Mouse (Mus musculus): ENCODE measurements around the gene Dnttip2. TPM values are rescaled to one million over a fixed set of nuclear protein-coding genes. Genes with fewer than 3 reads are reported as not detected.

Dnttip2 gene
- polyA plus RNA-seq, 1 experiment from 2014 or later: 104 TPM

- WGBS (ENCODE audit: missing documents): 93% methylated on average over 3 of the region's 5 CpGs
- H3K79me2 ChIP-seq (ENCODE audit: inconsistent target): no peaks in the 10 kb centered on the region
- no peak overlapping the region for H3K4me3 ChIP-seq (ENCODE audit: inconsistent target)
- no peak overlapping the region for H3K27ac ChIP-seq
- no peaks in the 10 kb centered on the region for H3K36me3 ChIP-seq (ENCODE audit: inconsistent target)
These were observed 22.8 kb downstream of the Dnttip2 start for GRCm38 (mm10) chr3:122296979-122297378.

- no peaks in the 10 kb centered on the region for H3K79me2 ChIP-seq (ENCODE audit: inconsistent target)
- 42% methylated on average over 9 of the region's 9 CpGs for WGBS (ENCODE audit: missing documents)
- H3K27ac ChIP-seq: peak overlapping the region; percentile 87
- no peaks in the 10 kb centered on the region for H3K36me3 ChIP-seq (ENCODE audit: inconsistent target)
- no peak overlapping the region for H3K4me3 ChIP-seq (ENCODE audit: inconsistent target)
These were observed 27.1 kb downstream of the Dnttip2 start for GRCm38 (mm10) chr3:122300983-122301919.

DNA sequence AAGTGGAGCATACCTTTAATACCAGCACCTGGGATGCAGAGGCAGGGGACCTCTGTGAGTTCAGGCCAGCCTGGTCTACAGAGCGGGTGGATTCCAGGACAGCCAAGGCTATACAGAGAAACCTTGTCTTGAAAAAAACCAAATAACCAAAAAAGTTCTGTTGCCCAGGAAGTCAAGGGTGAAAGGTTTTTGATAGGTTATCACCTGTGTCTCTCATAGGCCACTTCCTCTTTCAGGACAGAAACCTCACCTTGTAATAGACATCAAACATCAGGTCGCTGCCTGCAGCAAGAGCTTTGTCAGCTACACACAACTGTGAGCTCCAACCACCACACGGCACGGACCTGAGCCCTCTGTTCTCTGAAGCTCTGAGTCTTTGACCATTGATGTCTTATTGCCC lies 30.4 kb downstream of the Dnttip2 start:
- Histone ChIP-seq H3K36me3 (ENCODE audit: inconsistent target) (no peaks in the 10 kb centered on the region), H3K4me3 (ENCODE audit: inconsistent target) (no peak overlapping the region), H3K79me2 (ENCODE audit: inconsistent target) (no peaks in the 10 kb centered on the region), H3K27ac (no peak overlapping the region)
- WGBS (ENCODE audit: missing documents): 86% methylated on average over 4 of the region's 4 CpGs

- no peak overlapping the region for H3K4me3 ChIP-seq (ENCODE audit: inconsistent target)
- H3K36me3 ChIP-seq (ENCODE audit: inconsistent target): no peaks in the 10 kb centered on the region
- H3K79me2 ChIP-seq (ENCODE audit: inconsistent target): no peaks in the 10 kb centered on the region
- no peak overlapping the region for H3K27ac ChIP-seq
- 56% methylated on average over 4 of the region's 4 CpGs for WGBS (ENCODE audit: missing documents)
These were observed 33.9 kb downstream of the Dnttip2 start for GRCm38 (mm10) chr3:122307894-122308671.

DNA sequence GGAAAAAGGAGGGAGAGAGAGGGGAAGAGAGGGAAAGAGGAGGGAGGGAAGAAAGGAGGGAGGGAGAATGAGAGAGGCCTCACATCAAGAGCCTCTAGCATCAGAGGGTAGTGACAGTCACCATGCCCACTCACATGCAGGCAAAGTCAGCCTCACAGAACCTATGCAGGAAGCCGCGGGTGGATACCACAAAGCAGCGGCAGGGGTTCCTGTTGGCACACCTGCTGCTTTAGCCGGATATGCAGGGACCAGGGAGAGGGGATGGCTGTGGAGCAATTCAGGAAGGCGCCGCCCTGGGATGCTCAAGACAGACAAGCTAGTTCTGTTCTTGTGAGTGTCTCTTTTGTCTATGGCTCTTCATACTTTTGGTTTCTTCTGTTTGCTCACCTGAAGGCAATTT lies 34.8 kb downstream of the Dnttip2 start:
- no peaks in the 10 kb centered on the region for H3K79me2 ChIP-seq (ENCODE audit: inconsistent target)
- H3K36me3 ChIP-seq (ENCODE audit: inconsistent target): no peaks in the 10 kb centered on the region
- WGBS (ENCODE audit: missing documents): 7% methylated on average over 6 of the region's 6 CpGs
- no peak overlapping the region for H3K4me3 ChIP-seq (ENCODE audit: inconsistent target)
- H3K27ac ChIP-seq: no peak overlapping the region

GRCm38 (mm10) chr3:122312078-122312477 lies 37.9 kb downstream of the Dnttip2 start:
- Histone ChIP-seq H3K79me2 (ENCODE audit: inconsistent target) (no peaks in the 10 kb centered on the region), H3K27ac (no peak overlapping the region), H3K4me3 (ENCODE audit: inconsistent target) (no peak overlapping the region), H3K36me3 (ENCODE audit: inconsistent target) (no peaks in the 10 kb centered on the region)
- 23% methylated on average over 2 of the region's 2 CpGs for WGBS (ENCODE audit: missing documents)

GRCm38 (mm10) chr3:122312936-122313629 lies 38.9 kb downstream of the Dnttip2 start:
- 96% methylated on average over 10 of the region's 10 CpGs for WGBS (ENCODE audit: missing documents)
- Histone ChIP-seq H3K4me3 (ENCODE audit: inconsistent target) (no peak overlapping the region), H3K79me2 (ENCODE audit: inconsistent target) (no peaks in the 10 kb centered on the region), H3K27ac (no peak overlapping the region), H3K36me3 (ENCODE audit: inconsistent target) (no peaks in the 10 kb centered on the region)

DNA sequence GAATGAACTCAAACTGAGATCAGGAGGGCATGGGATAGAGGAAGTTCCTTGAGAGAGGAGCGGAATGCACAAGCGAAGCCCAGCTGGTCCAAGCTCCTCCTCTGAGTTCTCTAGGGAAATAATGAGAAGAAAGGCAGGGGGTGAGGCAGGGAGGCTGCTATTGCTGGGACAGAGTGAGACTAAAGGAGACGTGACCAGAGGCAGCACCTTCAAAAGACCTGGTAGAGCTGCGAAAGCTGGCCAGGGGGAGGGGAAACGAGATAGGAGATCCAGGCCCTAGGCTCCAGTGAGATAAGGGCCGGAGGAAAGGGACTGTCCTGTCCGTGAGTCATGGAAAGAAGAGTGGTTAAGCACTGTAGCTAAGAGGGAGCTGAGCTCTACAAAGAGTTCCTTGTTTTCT lies 39.7 kb downstream of the Dnttip2 start:
- no peak overlapping the region for H3K27ac ChIP-seq
- WGBS (ENCODE audit: missing documents): 87% methylated on average over 7 of the region's 7 CpGs
- H3K4me3 ChIP-seq (ENCODE audit: inconsistent target): no peak overlapping the region

GRCm38 (mm10) chr3:122316621-122317020 lies 42.4 kb downstream of the Dnttip2 start:
- Histone ChIP-seq H3K27ac (no peak overlapping the region), H3K36me3 (ENCODE audit: inconsistent target) (no peaks in the 10 kb centered on the region), H3K79me2 (ENCODE audit: inconsistent target) (no peaks in the 10 kb centered on the region), H3K4me3 (ENCODE audit: inconsistent target) (no peak overlapping the region)
- WGBS (ENCODE audit: missing documents): 77% methylated on average over 11 of the region's 11 CpGs

More for the DNA sequence above, 39.7 kb downstream of the Dnttip2 start:
- H3K79me2 ChIP-seq (ENCODE audit: inconsistent target): no peaks in the 10 kb centered on the region
- H3K36me3 ChIP-seq (ENCODE audit: inconsistent target): no peaks in the 10 kb centered on the region

DNA sequence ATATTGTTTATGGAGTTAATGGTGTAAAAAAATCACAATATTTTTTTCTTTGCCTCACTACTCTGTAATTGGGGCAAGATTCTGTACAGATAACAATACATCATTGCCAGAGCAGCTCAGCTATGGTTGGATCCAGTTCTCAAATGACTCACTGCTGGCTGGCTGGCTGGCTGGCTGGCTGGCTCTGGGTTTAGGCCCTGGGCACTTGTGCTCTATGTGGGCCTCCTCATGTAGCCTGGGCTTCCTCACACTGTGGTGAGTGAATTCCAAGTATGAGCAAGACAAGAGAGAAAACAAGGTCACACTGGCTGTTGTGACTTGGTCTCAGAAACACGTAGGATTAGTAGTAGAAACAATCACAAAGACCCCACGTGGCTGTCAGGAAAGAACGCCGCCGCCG lies 43.2 kb downstream of the Dnttip2 start:
- Histone ChIP-seq H3K79me2 (ENCODE audit: inconsistent target) (no peaks in the 10 kb centered on the region), H3K27ac (no peak overlapping the region), H3K36me3 (ENCODE audit: inconsistent target) (no peaks in the 10 kb centered on the region), H3K4me3 (ENCODE audit: inconsistent target) (no peak overlapping the region)
- 97% methylated on average over 6 of the region's 6 CpGs for WGBS (ENCODE audit: missing documents)

- 21% methylated on average over 9 of the region's 9 CpGs for WGBS (ENCODE audit: missing documents)
- H3K4me3 ChIP-seq (ENCODE audit: inconsistent target): no peak overlapping the region
- no peaks in the 10 kb centered on the region for H3K79me2 ChIP-seq (ENCODE audit: inconsistent target)
- no peak overlapping the region for H3K27ac ChIP-seq
- H3K36me3 ChIP-seq (ENCODE audit: inconsistent target): no peaks in the 10 kb centered on the region
These were observed 48.0 kb downstream of the Dnttip2 start for GRCm38 (mm10) chr3:122322226-122322625.

- Histone ChIP-seq H3K27ac (no peak overlapping the region), H3K79me2 (ENCODE audit: inconsistent target) (no peaks in the 10 kb centered on the region), H3K4me3 (ENCODE audit: inconsistent target) (no peak overlapping the region), H3K36me3 (ENCODE audit: inconsistent target) (no peaks in the 10 kb centered on the region)
- WGBS (ENCODE audit: missing documents): 92% methylated on average over 5 of the region's 6 CpGs
These were observed 49.7 kb downstream of the Dnttip2 start for GRCm38 (mm10) chr3:122323841-122324240.

DNA sequence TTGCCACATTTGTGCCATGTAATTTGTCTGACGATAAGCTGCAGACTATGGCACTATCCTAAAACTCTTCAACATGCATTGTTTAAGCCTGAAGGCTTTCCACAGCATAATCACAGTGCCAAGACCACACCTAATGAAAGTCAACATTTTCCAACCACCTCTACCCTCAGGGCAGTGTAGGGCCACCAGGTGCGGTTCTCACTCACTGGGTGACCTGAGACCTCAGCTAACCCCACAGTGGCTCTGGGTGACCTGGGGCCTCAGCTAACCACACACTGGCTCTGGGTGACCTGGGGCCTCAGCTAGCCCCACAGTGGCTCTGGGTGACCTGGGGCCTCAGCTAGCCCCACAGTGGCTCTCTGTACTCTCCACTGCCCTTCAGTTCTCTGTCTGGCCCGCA lies 50.3 kb downstream of the Dnttip2 start:
- 94% methylated on average over 3 of the region's 3 CpGs for WGBS (ENCODE audit: missing documents)
- H3K4me3 ChIP-seq (ENCODE audit: inconsistent target): no peak overlapping the region
- no peaks in the 10 kb centered on the region for H3K36me3 ChIP-seq (ENCODE audit: inconsistent target)
- no peak overlapping the region for H3K27ac ChIP-seq
- no peaks in the 10 kb centered on the region for H3K79me2 ChIP-seq (ENCODE audit: inconsistent target)

DNA sequence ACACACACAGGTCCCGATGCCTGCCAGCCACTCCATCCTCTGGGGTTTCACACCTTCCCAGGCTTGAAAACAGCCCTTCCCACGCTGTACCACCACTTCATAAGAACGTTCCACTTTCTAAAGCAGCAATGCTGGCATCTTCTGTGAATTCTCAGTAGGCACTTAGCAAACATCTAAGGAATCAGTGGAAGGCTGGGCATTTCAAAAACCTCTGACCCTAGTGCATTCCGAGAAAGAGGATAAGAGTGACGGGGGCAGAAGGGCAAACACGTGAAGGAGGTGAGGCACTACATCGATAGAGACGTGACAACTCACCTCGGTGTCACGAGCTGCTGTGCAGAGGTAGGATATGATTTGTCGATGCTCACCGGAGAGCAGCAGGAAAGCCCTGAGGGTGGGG lies 56.3 kb downstream of the Dnttip2 start:
- Histone ChIP-seq H3K27ac (no peak overlapping the region), H3K36me3 (ENCODE audit: inconsistent target) (no peaks in the 10 kb centered on the region), H3K79me2 (ENCODE audit: inconsistent target) (no peaks in the 10 kb centered on the region), H3K4me3 (ENCODE audit: inconsistent target) (no peak overlapping the region)
- WGBS (ENCODE audit: missing documents): 92% methylated on average over 12 of the region's 12 CpGs
